Mouse (Mus musculus): Measurements from ENCODE around the gene Map3k7cl. TPM values are rescaled to one million over a fixed set of nuclear protein-coding genes. Genes with fewer than 3 reads are reported as not detected.

Gene Map3k7cl
- polyA plus RNA-seq, 1 experiment from 2014 or later, result 0.89 TPM

GRCm38 (mm10) chr16:87585548-87586262 is 32.6 kb downstream of the Map3k7cl start:
- Histone ChIP-seq H3K36me3 (no peaks in the 10 kb centered on the region), H3K9ac (no peak overlapping the region), H3K9me3 (replicated peaks) (no peaks in the 10 kb centered on the region), H3K27me3 (no peaks in the 10 kb centered on the region), H3K4me3 (replicated peaks) (no peak overlapping the region), H3K4me1 (no peaks in the 10 kb centered on the region), H3K27ac (replicated peaks) (no peak overlapping the region), H3K4me2 (replicated peaks) (no peak overlapping the region)
- WGBS, result 85% methylated on average over 8 of the region's 8 CpGs
- no peak for ATAC-seq (ENCODE audit: insufficient number of reproducible peaks, low FRiP score, low TSS enrichment, low read depth)

- ATAC-seq (ENCODE audit: insufficient number of reproducible peaks, low FRiP score, low TSS enrichment, low read depth), result no peak
- 81% methylated on average over 8 of the region's 8 CpGs for WGBS
- H3K4me2 ChIP-seq (replicated peaks), result no peak overlapping the region
- H3K27ac ChIP-seq (replicated peaks), result no peak overlapping the region
- no peaks in the 10 kb centered on the region for H3K27me3 ChIP-seq
- no peak overlapping the region for H3K9ac ChIP-seq
- no peaks in the 10 kb centered on the region for H3K9me3 ChIP-seq (replicated peaks)
- no peaks in the 10 kb centered on the region for H3K4me1 ChIP-seq
- no peaks in the 10 kb centered on the region for H3K36me3 ChIP-seq
- no peak overlapping the region for H3K4me3 ChIP-seq (replicated peaks)
Observed at GRCm38 (mm10) chr16:87587843-87588242, 34.7 kb downstream of the Map3k7cl start.

- no peak overlapping the region for H3K4me3 ChIP-seq (replicated peaks)
- ATAC-seq (ENCODE audit: insufficient number of reproducible peaks, low FRiP score, low TSS enrichment, low read depth), result no peak
- H3K9me3 ChIP-seq (replicated peaks), result no peaks in the 10 kb centered on the region
- H3K27me3 ChIP-seq, result no peaks in the 10 kb centered on the region
- peaks cover 7% of the 10 kb centered on the region; the same call in 1 of the 2 replicates for H3K4me1 ChIP-seq
- WGBS, result 61% methylated on average over 10 of the region's 10 CpGs
- no peak overlapping the region for H3K27ac ChIP-seq (replicated peaks)
- no peaks in the 10 kb centered on the region for H3K36me3 ChIP-seq
- no peak overlapping the region for H3K9ac ChIP-seq
- no peak overlapping the region for H3K4me2 ChIP-seq (replicated peaks)
Observed at GRCm38 (mm10) chr16:87594145-87594544, 41.0 kb downstream of the Map3k7cl start.

GRCm38 (mm10) chr16:87595149-87595548 is 42.0 kb downstream of the Map3k7cl start:
- no peaks in the 10 kb centered on the region for H3K27me3 ChIP-seq
- H3K4me2 ChIP-seq (replicated peaks), result no peak overlapping the region
- 85% methylated on average over 9 of the region's 12 CpGs for WGBS
- H3K9me3 ChIP-seq (replicated peaks), result no peaks in the 10 kb centered on the region
- H3K27ac ChIP-seq (replicated peaks), result no peak overlapping the region
- H3K4me1 ChIP-seq, result peaks cover 7% of the 10 kb centered on the region; the same call in 1 of the 2 replicates
- no peak for ATAC-seq (ENCODE audit: insufficient number of reproducible peaks, low FRiP score, low TSS enrichment, low read depth)
- no peaks in the 10 kb centered on the region for H3K36me3 ChIP-seq
- H3K4me3 ChIP-seq (replicated peaks), result no peak overlapping the region
- no peak overlapping the region for H3K9ac ChIP-seq

- WGBS, result 60% methylated on average over 17 of the region's 17 CpGs
- no peak overlapping the region for H3K27ac ChIP-seq (replicated peaks)
- no peak overlapping the region for H3K9ac ChIP-seq
- ATAC-seq (ENCODE audit: insufficient number of reproducible peaks, low FRiP score, low TSS enrichment, low read depth), result 0 out of 2 replicates have a peak, but pooled peaks have one; percentile 34
- H3K27me3 ChIP-seq, result no peaks in the 10 kb centered on the region
- H3K4me3 ChIP-seq (replicated peaks), result no peak overlapping the region
- H3K4me1 ChIP-seq, result 0 out of 2 replicates have a peak, but pooled peaks cover 4% of the 10 kb centered on the region
- H3K4me2 ChIP-seq (replicated peaks), result no peak overlapping the region
- no peaks in the 10 kb centered on the region for H3K9me3 ChIP-seq (replicated peaks)
- no peaks in the 10 kb centered on the region for H3K36me3 ChIP-seq
Observed at GRCm38 (mm10) chr16:87602717-87603526, 49.8 kb downstream of the Map3k7cl start.

- H3K4me1 ChIP-seq, result no peaks in the 10 kb centered on the region
- WGBS, result 72% methylated on average over 9 of the region's 9 CpGs
- H3K4me3 ChIP-seq (replicated peaks), result no peak overlapping the region
- no peaks in the 10 kb centered on the region for H3K9me3 ChIP-seq (replicated peaks)
- no peak overlapping the region for H3K4me2 ChIP-seq (replicated peaks)
- H3K27ac ChIP-seq (replicated peaks), result no peak overlapping the region
- ATAC-seq (ENCODE audit: insufficient number of reproducible peaks, low FRiP score, low TSS enrichment, low read depth), result no peak
- no peak overlapping the region for H3K9ac ChIP-seq
- H3K27me3 ChIP-seq, result no peaks in the 10 kb centered on the region
- no peaks in the 10 kb centered on the region for H3K36me3 ChIP-seq
Observed at GRCm38 (mm10) chr16:87604002-87604401, 50.9 kb downstream of the Map3k7cl start.

GRCm38 (mm10) chr16:87604883-87605282 is 51.8 kb downstream of the Map3k7cl start:
- Histone ChIP-seq H3K4me1 (no peaks in the 10 kb centered on the region), H3K9ac (no peak overlapping the region), H3K4me3 (replicated peaks) (no peak overlapping the region), H3K27me3 (no peaks in the 10 kb centered on the region), H3K4me2 (replicated peaks) (no peak overlapping the region), H3K36me3 (no peaks in the 10 kb centered on the region), H3K27ac (replicated peaks) (no peak overlapping the region), H3K9me3 (replicated peaks) (no peaks in the 10 kb centered on the region)
- WGBS, result 86% methylated on average over 2 of the region's 2 CpGs
- ATAC-seq (ENCODE audit: insufficient number of reproducible peaks, low FRiP score, low TSS enrichment, low read depth), result no peak

GRCm38 (mm10) chr16:87607383-87607782 is 54.3 kb downstream of the Map3k7cl start:
- 76% methylated on average over 1 of the region's 1 CpGs for WGBS
- Histone ChIP-seq H3K4me1 (no peaks in the 10 kb centered on the region), H3K4me3 (replicated peaks) (no peak overlapping the region), H3K27me3 (no peaks in the 10 kb centered on the region), H3K9me3 (replicated peaks) (no peaks in the 10 kb centered on the region), H3K9ac (no peak overlapping the region), H3K27ac (replicated peaks) (no peak overlapping the region), H3K36me3 (no peaks in the 10 kb centered on the region), H3K4me2 (replicated peaks) (no peak overlapping the region)
- no peak for ATAC-seq (ENCODE audit: insufficient number of reproducible peaks, low FRiP score, low TSS enrichment, low read depth)

- H3K4me1 ChIP-seq, result no peaks in the 10 kb centered on the region
- no peak overlapping the region for H3K4me3 ChIP-seq (replicated peaks)
- no peak overlapping the region for H3K4me2 ChIP-seq (replicated peaks)
- H3K36me3 ChIP-seq, result no peaks in the 10 kb centered on the region
- WGBS, result 74% methylated on average over 6 of the region's 6 CpGs
- H3K9me3 ChIP-seq (replicated peaks), result no peaks in the 10 kb centered on the region
- no peaks in the 10 kb centered on the region for H3K27me3 ChIP-seq
- H3K27ac ChIP-seq (replicated peaks), result no peak overlapping the region
- no peak for ATAC-seq (ENCODE audit: insufficient number of reproducible peaks, low FRiP score, low TSS enrichment, low read depth)
- no peak overlapping the region for H3K9ac ChIP-seq
Observed at GRCm38 (mm10) chr16:87607959-87608358, 54.8 kb downstream of the Map3k7cl start.

- no peak for ATAC-seq (ENCODE audit: insufficient number of reproducible peaks, low FRiP score, low TSS enrichment, low read depth)
- Histone ChIP-seq H3K9me3 (replicated peaks) (no peaks in the 10 kb centered on the region), H3K9ac (no peak overlapping the region), H3K4me3 (replicated peaks) (no peak overlapping the region), H3K27ac (replicated peaks) (no peak overlapping the region), H3K4me2 (replicated peaks) (no peak overlapping the region), H3K4me1 (no peaks in the 10 kb centered on the region), H3K27me3 (no peaks in the 10 kb centered on the region), H3K36me3 (no peaks in the 10 kb centered on the region)
- WGBS, result 82% methylated on average over 5 of the region's 5 CpGs
Observed at GRCm38 (mm10) chr16:87610142-87610541, 57.0 kb downstream of the Map3k7cl start.

- Histone ChIP-seq H3K27me3 (no peaks in the 10 kb centered on the region), H3K4me1 (no peaks in the 10 kb centered on the region), H3K9me3 (replicated peaks) (no peaks in the 10 kb centered on the region), H3K4me2 (replicated peaks) (no peak overlapping the region), H3K9ac (no peak overlapping the region), H3K27ac (replicated peaks) (no peak overlapping the region), H3K4me3 (replicated peaks) (no peak overlapping the region), H3K36me3 (no peaks in the 10 kb centered on the region)
- 88% methylated on average over 21 of the region's 21 CpGs for WGBS
- ATAC-seq (ENCODE audit: insufficient number of reproducible peaks, low FRiP score, low TSS enrichment, low read depth), result no peak
Observed at GRCm38 (mm10) chr16:87610556-87611295, 57.6 kb downstream of the Map3k7cl start.

All from embryonic facial prominence, embryonic 15.5 days (tissue).